Mouse (Mus musculus) midbrain, embryonic 14.5 days (tissue): ENCODE data around the gene Mtx1. TPM values are rescaled to one million over a fixed set of nuclear protein-coding genes. Genes with fewer than 3 reads are reported as not detected.

ENCODE experiments used
- ATAC-seq: fragments of 200-750 bp; cut with Nextera tagmentation; 2 replicates; pipeline ENCODE4 v1.8.0; 2017; ENCODE audit warnings: moderate number of reproducible peaks, moderate library complexity; ENCODE audit not compliant: low FRiP score, low TSS enrichment
- DNase-seq: peaks from one replicate; pipeline ENCODE4 v3.0.0-alpha.2; 2015
- H3K27ac ChIP-seq: fragments of 300-500 bp; sonication (generic); replicated peaks from 2 replicates; pipeline ENCODE4 v1.5.1; 2014; ENCODE audit warnings: mild to moderate bottlenecking, low read depth, low read length, moderate library complexity
- H3K27me3 ChIP-seq: fragments of 300-500 bp; sonication (generic); 2 replicates; pipeline ENCODE4 v1.6.1; 2014; ENCODE audit warnings: low read length, control low read depth, mixed read lengths; ENCODE audit not compliant: control insufficient read depth, insufficient read depth
- H3K36me3 ChIP-seq: fragments of 300-500 bp; sonication (generic); 2 replicates; pipeline ENCODE4 v1.6.1; 2014; ENCODE audit warnings: low read length, control low read depth; ENCODE audit not compliant: control insufficient read depth, insufficient read depth
- H3K4me1 ChIP-seq: fragments of 300-500 bp; sonication (generic); 2 replicates; pipeline ENCODE4 v1.6.1; 2014; ENCODE audit warnings: mild to moderate bottlenecking, antibody characterized with exemption, low read length, control low read depth; ENCODE audit not compliant: control insufficient read depth, insufficient read depth
- H3K4me2 ChIP-seq: fragments of 300-500 bp; sonication (generic); 2 replicates; pipeline ENCODE4 v1.6.1; 2014; ENCODE audit warnings: mild to moderate bottlenecking, low read length, moderate library complexity
- H3K4me3 ChIP-seq: fragments of 300-500 bp; sonication (generic); replicated peaks from 2 replicates; pipeline ENCODE4 v1.5.1; 2014; ENCODE audit warnings: low read depth, low read length
- H3K9ac ChIP-seq: fragments of 300-500 bp; sonication (generic); replicated peaks from 2 replicates; pipeline ENCODE4 v1.6.1; 2014; ENCODE audit warnings: mild to moderate bottlenecking, low read length, moderate library complexity
- H3K9me3 ChIP-seq: fragments of 300-500 bp; sonication (generic); 2 replicates; pipeline ENCODE4 v1.6.1; 2016; ENCODE audit warnings: low read length, control low read depth, mixed read lengths; ENCODE audit not compliant: control insufficient read depth
- WGBS: fragments of 180-500 bp; shearing (Covaris S2); extraction: QIAGEN DNeasy Blood & Tissue Kit; methylation state at CpG from one replicate; pipeline ENCODE4 v1.1.7; 2014; 5-methylcytosine and 5-hydroxymethylcytosine counted together
- polyA plus RNA-seq: library from polyadenylated mRNA; unstranded; fragments of >200 nt; fragmentation: Nextera tagmentation; extraction: Ambion mirVana; gene quantifications from 2 replicates; pipeline ENCODE4 v1.2.1, GENCODE M21; 2014

The Mtx1 gene
- polyA plus RNA-seq, 1 experiment from 2014 or later, result 144 TPM

- H3K4me1 ChIP-seq, result no peaks in the 10 kb centered on the region
- H3K9me3 ChIP-seq, result no peaks in the 10 kb centered on the region
- DNase-seq (no peak), ATAC-seq (no peak)
- H3K36me3 ChIP-seq, result no peaks in the 10 kb centered on the region
- no peak within 1 kb of the TSS for H3K4me3 ChIP-seq
- no peaks in the 10 kb centered on the region for H3K27me3 ChIP-seq
- 53% methylated on average over 7 of the region's 7 CpGs for WGBS
- no peak within 1 kb of the TSS for H3K27ac ChIP-seq
- no peak within 1 kb of the TSS for H3K9ac ChIP-seq
- H3K4me2 ChIP-seq, result no peak within 1 kb of the TSS
Observed at GRCm38 (mm10) chr3:89259076-89259475, 32.2 kb upstream of the Mtx1 start, which contains the start of gene Dpm3. TSS of gene Dpm3 (plus strand) at chr3:89259358.

DNA sequence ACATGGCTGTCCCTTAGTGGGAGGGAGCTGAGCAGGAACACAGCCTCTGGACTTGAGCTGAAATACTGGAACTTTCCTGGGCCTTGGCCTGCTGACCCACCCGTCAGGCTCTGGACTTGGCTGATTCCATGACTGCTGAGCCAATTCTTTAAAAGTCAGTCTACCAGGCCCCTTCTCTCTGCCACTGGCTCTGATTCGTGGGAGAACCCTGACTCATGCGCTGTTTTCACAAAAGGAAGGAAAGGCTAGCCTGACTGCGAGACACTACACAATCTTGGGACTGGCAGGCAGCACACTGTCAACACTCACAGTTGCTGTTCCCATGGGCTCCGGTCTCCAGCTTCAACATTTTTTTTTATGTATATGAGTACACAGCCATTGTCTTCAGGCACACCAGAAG, 29.3 kb upstream of the Mtx1 start:
- Histone ChIP-seq H3K9me3 (no peaks in the 10 kb centered on the region), H3K4me2 (no peak overlapping the region), H3K9ac (no peak overlapping the region), H3K27me3 (no peaks in the 10 kb centered on the region), H3K4me3 (no peak overlapping the region), H3K36me3 (no peaks in the 10 kb centered on the region), H3K4me1 (0 out of 2 replicates have a peak, but pooled peaks cover 3% of the 10 kb centered on the region), H3K27ac (no peak overlapping the region)
- ATAC-seq, result no peak
- no peak for DNase-seq
- 83% methylated on average over 5 of the region's 5 CpGs for WGBS

DNA sequence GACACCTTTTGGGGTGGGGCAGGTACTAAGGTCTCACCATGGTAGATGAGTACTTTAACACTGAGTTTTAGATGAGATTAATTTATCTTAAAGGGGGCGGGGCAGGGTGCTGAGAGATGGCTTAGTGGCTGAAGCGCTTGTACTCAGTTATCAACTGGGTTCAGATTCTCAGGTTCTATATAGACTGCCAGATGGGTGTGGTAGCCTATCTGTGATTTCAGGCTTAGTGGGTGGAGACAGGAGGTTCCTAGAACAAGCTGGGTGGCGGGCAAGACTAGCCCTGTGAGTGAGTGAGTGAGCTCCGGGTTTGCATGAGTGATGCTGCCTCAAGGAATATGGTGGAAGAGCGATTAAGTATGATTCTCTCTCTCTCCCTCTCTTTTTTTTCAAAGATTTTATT, 28.1 kb upstream of the Mtx1 start:
- DNase-seq (no peak), ATAC-seq (no peak)
- Histone ChIP-seq H3K9me3 (no peaks in the 10 kb centered on the region), H3K36me3 (no peaks in the 10 kb centered on the region), H3K4me3 (no peak overlapping the region), H3K4me2 (no peak overlapping the region), H3K9ac (no peak overlapping the region), H3K27me3 (no peaks in the 10 kb centered on the region), H3K4me1 (0 out of 2 replicates have a peak, but pooled peaks cover 9% of the 10 kb centered on the region), H3K27ac (no peak overlapping the region)
- WGBS, result 89% methylated on average over 5 of the region's 5 CpGs

- Histone ChIP-seq H3K36me3 (peaks cover 3% of the 10 kb centered on the region; the same call in 1 of the 2 replicates), H3K27ac (no peak overlapping the region), H3K4me3 (no peak overlapping the region), H3K9ac (no peak overlapping the region), H3K4me2 (peak overlapping the region; percentile 7), H3K9me3 (no peaks in the 10 kb centered on the region), H3K27me3 (no peaks in the 10 kb centered on the region), H3K4me1 (peaks cover 17% of the 10 kb centered on the region; the same call in 1 of the 2 replicates)
- no peak for ATAC-seq
- WGBS, result 6% methylated on average over 17 of the region's 17 CpGs
- DNase-seq, result peak; percentile 22
Observed at GRCm38 (mm10) chr3:89251365-89251895, 24.5 kb upstream of the Mtx1 start.

- Histone ChIP-seq H3K4me3 (no peak overlapping the region), H3K9me3 (no peaks in the 10 kb centered on the region), H3K9ac (no peak overlapping the region), H3K4me2 (no peak overlapping the region), H3K27ac (no peak overlapping the region), H3K36me3 (peaks cover 3% of the 10 kb centered on the region; the same call in 1 of the 2 replicates), H3K4me1 (peaks cover 22% of the 10 kb centered on the region; the same call in 1 of the 2 replicates), H3K27me3 (no peaks in the 10 kb centered on the region)
- 22% methylated on average over 7 of the region's 7 CpGs for WGBS
- peak; percentile 72 for DNase-seq
- no peak for ATAC-seq
Observed at GRCm38 (mm10) chr3:89250435-89251040, 23.6 kb upstream of the Mtx1 start.

DNA sequence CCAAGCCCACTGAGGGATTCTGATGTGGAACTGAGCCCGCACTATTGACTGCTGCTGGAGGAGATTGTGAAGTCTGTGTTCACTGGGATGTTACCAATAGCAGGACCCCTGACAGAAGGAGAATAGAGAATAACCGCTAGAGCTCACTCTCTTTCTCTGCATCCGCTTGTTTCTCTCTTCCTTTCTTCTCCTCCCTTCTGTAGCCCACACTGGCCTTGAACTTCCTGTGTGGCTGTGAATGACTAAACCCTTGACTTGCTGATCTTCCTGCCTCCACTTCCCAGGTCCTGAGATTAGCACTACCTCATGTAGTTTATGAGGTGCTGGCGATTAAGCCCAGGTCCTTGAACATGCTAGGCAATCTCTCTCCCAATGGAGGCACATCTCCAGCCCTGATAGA, 20.6 kb upstream of the Mtx1 start:
- peaks cover 42% of the 10 kb centered on the region for H3K4me1 ChIP-seq
- peak overlapping the region; percentile 63; the same call in 1 of the 2 replicates for H3K4me3 ChIP-seq
- no peak overlapping the region for H3K27ac ChIP-seq
- peak overlapping the region; percentile 84 for H3K4me2 ChIP-seq
- H3K27me3 ChIP-seq, result no peaks in the 10 kb centered on the region
- H3K9me3 ChIP-seq, result no peaks in the 10 kb centered on the region
- no peak overlapping the region for H3K9ac ChIP-seq
- peaks cover 10% of the 10 kb centered on the region for H3K36me3 ChIP-seq
- no peak for ATAC-seq
- 90% methylated on average over 4 of the region's 4 CpGs for WGBS
- no peak for DNase-seq

- Histone ChIP-seq H3K4me1 (peaks cover 44% of the 10 kb centered on the region), H3K4me2 (peak within 1 kb of the TSS; percentile 84), H3K27me3 (no peaks in the 10 kb centered on the region), H3K36me3 (peaks cover 20% of the 10 kb centered on the region), H3K9ac (peak within 1 kb of the TSS; percentile 74), H3K27ac (peak within 1 kb of the TSS; percentile 96), H3K4me3 (peak within 1 kb of the TSS; percentile 63), H3K9me3 (no peaks in the 10 kb centered on the region)
- DNase-seq (peak; percentile 95), ATAC-seq (peak; percentile 55)
- under 1% methylated on average over 42 of the region's 42 CpGs for WGBS
Observed at GRCm38 (mm10) chr3:89246261-89247100, 19.6 kb upstream of the Mtx1 start, which contains the start of gene Trim46. TSS of gene Trim46 (minus strand) at chr3:89246309.

DNA sequence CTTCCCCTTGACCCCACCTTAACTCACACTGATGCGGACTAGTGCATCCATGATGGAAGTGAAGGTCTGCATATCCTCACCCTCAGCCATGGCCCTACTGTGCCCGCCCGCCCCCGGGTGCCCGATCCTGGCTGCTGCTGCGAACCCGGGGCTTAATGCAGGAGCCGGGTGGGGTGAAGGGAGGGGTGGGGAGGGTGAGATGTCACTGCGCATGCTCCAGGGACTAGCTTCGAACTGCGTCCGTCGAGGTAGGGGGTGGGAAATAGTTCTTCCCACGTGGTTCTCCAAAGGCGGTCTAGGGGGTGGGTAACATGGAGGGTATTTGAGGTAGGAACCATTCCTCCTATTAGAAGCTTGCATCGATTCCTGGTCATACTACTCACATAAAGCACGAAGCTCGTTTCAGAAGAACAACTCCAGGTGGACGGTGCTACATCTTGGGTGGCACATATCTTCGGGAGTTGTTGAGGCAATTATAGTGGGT, 18.8 kb upstream of the Mtx1 start, which contains the start of gene Krtcap2:
Gene Krtcap2 (plus strand): TSS at position 279 of the 484 bp plus-strand sequence.
- Histone ChIP-seq H3K4me3 (peak within 1 kb of the TSS; percentile 63), H3K27ac (peak within 1 kb of the TSS; percentile 96), H3K9ac (peak within 1 kb of the TSS; percentile 74), H3K27me3 (no peaks in the 10 kb centered on the region), H3K36me3 (peaks cover 28% of the 10 kb centered on the region), H3K9me3 (no peaks in the 10 kb centered on the region), H3K4me1 (peaks cover 39% of the 10 kb centered on the region), H3K4me2 (peak within 1 kb of the TSS; percentile 84)
- DNase-seq (peak; percentile 90), ATAC-seq (peak; percentile 62)
- 2% methylated on average over 20 of the region's 20 CpGs for WGBS
